Mouse (Mus musculus): ENCODE measurements around the gene Mef2a.
A peak's percentile ranks its signal among the peaks of the same experiment; 100 is the strongest.

DNA sequence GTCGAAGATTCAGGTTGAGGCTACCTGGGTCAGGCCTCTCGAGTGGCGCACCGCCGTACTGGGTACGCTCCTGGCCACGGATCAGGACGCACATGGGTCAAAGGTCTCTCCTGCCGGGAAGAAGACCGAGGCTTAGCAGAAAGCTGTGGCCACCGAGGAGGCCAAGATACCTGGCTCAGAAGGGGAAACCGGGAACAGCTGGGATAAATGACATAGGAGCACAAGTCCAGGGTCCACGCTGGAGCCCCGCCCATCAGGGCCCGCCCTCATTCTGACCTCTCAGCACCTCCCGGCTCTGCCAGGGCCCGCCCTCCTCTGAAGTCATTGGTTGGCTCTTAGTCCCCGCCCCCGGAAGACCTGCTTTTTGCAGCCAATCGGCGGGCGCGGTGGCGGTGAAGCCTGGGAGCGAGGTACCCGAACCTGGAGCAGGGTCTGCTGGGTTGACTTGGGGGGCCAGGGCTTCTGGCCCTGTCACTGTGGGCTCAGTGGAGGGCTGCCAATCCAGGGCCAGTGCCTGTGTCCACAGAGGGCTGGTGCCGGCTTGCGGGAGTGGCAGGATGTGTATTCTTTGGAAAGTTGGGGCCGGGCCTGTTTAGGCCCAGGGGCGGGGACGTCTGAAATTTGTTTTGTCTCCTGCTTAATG is 150.3 kb downstream of the Mef2a start, which contains the start of gene Lysmd4:
- TF ChIP-seq MYC (IDR thresholded peaks at IDR 0.05; ENCODE audit: low read depth, low read length), result no peak
- peak; percentile 39; the same call in 1 of the 2 replicates for TF ChIP-seq NELFE (IDR thresholded peaks at IDR 0.05; ENCODE audit: low read depth, low read length)
- no peak for TF ChIP-seq EP300 (IDR thresholded peaks at IDR 0.05; ENCODE audit: low read depth in 1 of 2, low read length in 2 of 2)
- no peak for TF ChIP-seq MYB (IDR thresholded peaks at IDR 0.05; ENCODE audit: low read depth, low read length)
- TF ChIP-seq CTCF (IDR thresholded peaks at IDR 0.05 in 2 of 3, conservative IDR thresholded peaks at IDR 0.05 in 1 of 3; ENCODE audit: control insufficient read depth in 1 of 3, insufficient read depth in 1 of 3, low read depth in 2 of 3, low read length in 3 of 3, poor library complexity in 1 of 3, severe bottlenecking in 1 of 3), result no peak
- TF ChIP-seq MAX (IDR thresholded peaks at IDR 0.05; ENCODE audit: low read length), result peak; percentile 42; the same call in 1 of the 2 replicates
- TF ChIP-seq GATA1 (IDR thresholded peaks at IDR 0.05; ENCODE audit: low read depth, low read length), result no peak
- TF ChIP-seq POLR2AphosphoS2 (IDR thresholded peaks at IDR 0.05; ENCODE audit: low read length), result no peak
- TF ChIP-seq RAD21 (IDR thresholded peaks at IDR 0.05; ENCODE audit: low read depth, low read length), result no peak

All from MEL (cell line).